Mouse (Mus musculus) erythroid progenitor cell, adult 5-6 weeks (primary cell): ENCODE measurements around the gene Myo10. TPM values are rescaled to one million over a fixed set of nuclear protein-coding genes. Genes with fewer than 3 reads are reported as not detected.

Experiments
- ATAC-seq: replicated peaks from 2 replicates; pipeline ENCODE4 v1.8.0; 2016; ENCODE audit warnings: moderate number of reproducible peaks, mild to moderate bottlenecking, moderate TSS enrichment, inconsistent platforms; ENCODE audit not compliant: poor library complexity, low FRiP score, severe bottlenecking
- total RNA-seq, 2 experiments: library from RNA; stranded (forward) in 1 of 2; stranded (reverse) in 1 of 2; fragments of 150-400 nt in 1 of 2; fragments of 186-747, 209-891 nt in 1 of 2; gene quantifications; 2 replicates each; pipeline versions ENCODE4 v1.2.3 to v1.2.4; 2015 to 2017; ENCODE audit warnings: low replicate concordance in 2 of 2

Gene Myo10
- total RNA-seq, 2 experiments from 2014 or later, result 7.9 to 8.4 TPM

DNA sequence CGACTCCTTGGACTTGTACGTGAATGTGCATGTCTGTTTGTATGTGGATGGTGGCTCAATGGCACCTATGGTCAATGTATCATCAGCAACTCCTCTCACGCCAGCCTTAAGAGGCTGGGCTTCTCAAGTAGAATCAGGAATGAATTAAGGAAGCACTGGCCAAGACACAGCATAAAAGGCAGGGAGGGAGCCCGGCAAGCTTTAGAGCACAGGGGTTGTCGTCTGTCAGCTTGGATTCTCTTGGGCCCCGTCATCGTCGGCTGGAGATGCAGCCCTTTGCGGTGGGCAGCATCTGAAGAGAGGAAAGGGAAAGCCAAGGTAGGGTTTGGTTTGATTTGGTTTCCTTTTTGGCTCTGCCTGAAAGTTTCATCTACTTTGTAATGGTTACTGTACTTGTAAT, 130.7 kb downstream of the Myo10 start:
- ATAC-seq, result no peak

DNA sequence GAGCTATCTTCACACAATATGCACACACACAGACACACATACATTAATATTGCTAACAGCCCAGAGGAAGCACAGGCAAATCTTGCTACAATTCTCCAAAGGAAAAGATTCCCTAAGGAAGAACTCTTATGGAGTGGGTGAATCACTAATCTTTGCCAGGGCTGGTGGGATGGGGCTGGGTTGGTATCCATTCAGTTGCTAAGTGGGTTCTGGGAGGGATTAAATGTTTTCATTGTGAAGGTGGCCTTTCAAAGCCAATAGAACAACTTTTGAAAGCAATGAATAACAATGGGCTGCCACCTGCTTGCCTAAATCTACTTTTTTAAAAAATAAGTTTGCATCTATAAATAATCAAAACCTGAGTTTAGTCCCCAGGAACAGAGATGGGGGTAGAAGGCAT, 131.6 kb downstream of the Myo10 start:
- no peak for ATAC-seq

DNA sequence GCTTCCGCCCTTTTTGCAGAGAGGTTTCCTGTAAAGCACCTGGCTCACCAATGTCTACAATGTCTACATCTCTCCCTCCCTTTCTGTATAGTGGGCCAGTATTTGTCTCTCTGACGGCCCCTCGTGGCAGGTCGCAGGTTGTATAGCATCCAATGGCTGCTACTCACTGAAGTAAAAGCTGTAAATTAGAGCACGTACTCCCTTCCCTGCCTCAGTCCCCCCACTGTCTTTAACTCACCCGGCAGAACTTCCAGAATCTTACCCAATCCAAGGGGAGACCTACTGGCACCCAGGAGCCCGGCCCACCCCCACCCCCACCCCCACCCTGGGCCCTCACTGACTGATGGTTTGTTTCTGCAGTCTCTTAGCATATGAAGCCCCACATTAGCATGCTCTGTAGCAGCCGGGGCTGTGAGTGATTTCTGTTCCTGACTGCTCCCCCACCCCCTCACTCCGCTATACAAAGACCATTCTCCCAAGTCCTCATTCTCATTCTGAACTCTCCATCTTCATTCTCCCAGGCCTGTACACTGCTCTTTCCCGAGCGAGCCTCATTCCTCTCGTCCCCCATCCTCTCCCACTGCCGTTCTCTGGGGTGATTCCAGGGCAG, 132.1 kb downstream of the Myo10 start:
- ATAC-seq, result no peak

DNA sequence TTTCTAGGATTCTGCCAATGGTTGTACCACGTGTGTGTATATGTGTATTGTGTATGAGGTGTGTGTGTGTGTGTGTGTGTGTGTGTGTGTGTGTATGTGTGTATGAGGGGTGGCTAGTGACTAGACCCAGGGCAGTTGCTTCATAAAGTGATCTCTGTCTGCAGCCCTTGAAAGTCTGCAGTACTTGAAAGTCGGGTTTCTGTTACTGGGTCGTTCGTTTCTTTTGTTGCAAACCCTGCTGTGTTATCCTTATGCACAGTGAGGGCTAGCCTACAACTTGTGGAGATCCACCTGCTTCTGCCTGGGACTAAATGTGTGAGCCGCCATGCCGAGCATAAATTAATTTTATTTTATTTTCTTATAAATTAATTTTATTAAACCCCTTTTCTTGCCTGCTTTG, 133.2 kb downstream of the Myo10 start:
- ATAC-seq, result no peak

DNA sequence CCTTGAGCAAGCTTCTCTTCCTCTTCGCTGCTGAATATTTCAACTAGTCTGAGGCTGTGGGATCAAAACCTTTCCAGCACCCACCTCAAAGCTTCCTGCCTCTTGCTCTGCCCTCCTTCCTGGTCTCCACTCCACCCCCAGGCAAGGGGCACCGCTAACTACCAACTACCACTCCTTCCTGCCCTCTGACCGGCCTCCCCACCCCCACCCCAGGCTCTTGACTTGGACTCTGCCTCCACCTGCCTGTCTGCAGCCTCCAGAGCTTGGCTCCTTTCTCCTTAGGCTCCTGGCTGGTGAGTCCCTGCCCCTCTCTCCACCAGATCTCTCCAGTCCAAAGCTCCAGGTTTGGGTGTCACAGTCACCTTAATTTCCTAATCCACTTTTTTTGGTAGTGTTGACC, 133.7 kb downstream of the Myo10 start:
- no peak for ATAC-seq

DNA sequence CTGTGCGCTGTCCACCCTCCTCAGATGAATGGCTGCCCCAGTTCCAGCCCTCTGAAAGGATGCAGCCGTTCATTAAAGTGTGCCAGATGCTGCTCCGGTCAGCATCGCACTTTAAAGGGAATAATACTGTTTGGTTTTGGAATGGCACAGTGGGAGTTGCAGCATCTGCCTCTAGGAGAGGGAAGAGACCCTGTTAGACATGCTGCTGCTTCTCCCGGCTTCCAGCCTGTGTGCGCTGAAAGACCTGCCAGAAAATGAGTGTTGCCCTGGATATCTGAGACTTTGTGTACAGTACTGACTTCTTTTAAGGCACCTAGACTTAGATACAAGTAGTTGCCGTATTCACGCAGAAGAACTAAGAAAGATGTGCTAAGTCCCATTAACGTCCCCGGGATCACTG, 135.7 kb downstream of the Myo10 start:
- ATAC-seq, result no peak

DNA sequence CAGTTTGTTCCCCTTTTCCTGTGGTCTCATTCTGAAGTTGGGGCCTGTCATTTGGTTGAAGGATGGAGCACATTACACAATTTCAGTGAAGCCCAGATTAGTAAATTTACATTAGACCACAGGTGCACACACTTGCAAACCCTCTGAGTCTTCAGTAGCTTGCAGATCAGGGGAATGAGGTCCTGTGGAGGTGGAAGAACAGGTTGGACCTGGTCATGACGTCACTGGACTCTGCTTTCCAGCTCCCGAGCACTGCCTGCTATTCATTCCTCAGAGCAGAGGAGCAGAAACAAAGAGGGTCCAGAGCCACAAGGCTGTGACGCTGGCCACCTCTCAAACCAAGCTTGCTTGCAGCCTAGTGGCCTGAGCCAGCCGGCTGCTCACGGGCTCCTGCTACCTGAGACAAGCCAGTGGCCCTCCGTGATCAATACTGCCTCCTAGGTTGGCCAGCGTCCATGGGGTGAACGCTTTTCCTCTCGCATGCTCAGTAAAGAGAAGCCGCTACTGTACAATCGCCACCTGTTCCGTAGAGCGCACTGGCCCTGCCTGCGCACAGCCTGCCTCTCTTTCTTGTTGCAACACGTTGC, 136.3 kb downstream of the Myo10 start:
- no peak for ATAC-seq

DNA sequence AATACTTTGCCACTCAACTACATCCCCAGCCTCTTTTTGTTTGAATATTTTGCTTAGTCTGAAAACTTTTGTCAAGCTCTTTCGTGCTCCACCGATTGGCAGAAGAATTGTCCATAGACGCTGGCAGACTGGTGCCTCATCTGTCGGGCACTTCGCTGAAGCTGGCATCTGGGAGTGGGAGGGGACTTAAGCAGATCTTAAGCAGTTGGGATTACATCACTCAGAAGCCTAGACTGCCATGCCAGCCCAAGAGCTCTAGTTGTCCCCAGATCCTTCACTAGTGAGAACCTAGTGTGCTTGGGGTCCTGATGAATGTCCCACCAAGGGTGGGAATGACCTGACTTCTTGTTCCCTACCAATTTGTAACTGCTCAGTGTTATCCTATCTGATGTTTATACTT, 138.0 kb downstream of the Myo10 start:
- no peak for ATAC-seq

DNA sequence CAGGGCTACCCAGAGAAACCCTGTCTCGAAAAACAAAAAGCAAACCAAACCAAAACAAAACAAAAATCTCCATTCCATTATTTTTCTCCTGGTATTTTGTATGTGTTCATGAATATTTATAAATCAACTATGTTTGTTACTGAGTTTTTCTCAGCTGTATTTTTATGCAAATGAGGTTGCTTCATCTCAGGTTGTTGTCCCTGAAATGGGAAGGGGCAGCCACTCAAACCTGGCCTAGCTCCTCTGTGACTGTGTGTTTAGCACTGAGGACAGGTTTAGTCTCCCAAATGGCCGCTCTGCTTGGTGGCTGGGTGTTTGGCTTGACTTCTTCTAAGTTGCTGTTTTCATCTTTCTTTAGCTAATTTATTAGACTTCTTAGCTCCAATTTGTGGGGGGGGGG, 138.7 kb downstream of the Myo10 start:
- no peak for ATAC-seq

DNA sequence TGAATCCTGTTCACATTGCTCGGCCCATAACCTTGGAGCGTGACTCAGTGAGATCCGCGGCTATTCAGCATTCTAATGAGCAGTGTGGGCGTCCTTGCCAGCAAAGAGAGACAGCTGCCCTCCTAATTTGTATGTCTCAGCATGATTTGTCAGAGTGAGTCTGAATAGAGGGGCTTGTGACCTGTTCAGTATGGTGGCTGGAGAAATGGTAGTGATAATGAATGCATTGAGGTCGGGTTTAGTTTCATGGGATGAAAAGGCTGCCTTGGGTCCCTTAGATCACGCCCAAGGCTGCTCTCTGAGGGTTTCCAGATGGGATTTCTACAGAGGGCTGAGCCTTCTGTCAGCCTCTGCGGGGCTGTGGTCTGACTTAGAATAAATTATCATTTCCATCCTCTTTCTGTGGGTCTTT, 139.5 kb downstream of the Myo10 start:
- ATAC-seq, result no peak

DNA sequence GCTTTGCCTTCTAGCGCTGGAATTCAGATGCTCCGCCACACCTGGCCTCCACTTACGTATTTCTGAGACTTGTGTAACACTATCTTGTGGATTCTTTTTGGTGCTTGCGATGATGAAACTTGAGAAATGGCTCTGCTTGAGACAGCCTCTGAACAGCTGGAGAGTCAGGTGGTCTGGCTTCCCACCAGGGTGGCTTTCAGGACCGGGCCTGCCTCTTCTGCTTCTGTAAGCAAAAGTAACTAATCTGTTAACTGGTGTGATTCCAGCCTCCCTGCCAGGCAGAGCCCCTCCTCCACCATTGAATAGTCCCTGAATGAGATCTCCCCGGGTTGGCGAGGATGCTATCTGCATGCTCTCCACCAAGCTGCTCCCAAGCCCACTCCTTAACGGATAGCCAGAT, 140.0 kb downstream of the Myo10 start:
- no peak for ATAC-seq

DNA sequence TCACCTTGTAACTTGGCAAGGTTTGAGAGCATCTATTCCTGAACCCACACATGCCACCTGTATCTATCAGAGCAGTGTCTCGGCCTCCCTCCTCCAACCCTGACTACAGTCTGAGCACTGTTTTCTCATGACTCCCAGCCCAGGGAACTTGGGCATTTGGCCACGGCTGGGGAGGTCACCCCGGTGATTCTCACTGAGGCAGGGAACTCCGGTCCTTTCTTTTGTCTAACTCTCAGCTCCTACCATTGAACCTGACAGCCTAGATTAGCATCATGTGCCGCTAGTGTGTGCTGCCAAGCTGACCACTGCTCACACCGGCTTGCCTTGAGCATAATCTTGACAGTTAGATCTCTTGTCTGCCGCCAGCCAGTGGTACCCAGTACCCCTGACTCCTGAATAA, 140.8 kb downstream of the Myo10 start:
- no peak for ATAC-seq

DNA sequence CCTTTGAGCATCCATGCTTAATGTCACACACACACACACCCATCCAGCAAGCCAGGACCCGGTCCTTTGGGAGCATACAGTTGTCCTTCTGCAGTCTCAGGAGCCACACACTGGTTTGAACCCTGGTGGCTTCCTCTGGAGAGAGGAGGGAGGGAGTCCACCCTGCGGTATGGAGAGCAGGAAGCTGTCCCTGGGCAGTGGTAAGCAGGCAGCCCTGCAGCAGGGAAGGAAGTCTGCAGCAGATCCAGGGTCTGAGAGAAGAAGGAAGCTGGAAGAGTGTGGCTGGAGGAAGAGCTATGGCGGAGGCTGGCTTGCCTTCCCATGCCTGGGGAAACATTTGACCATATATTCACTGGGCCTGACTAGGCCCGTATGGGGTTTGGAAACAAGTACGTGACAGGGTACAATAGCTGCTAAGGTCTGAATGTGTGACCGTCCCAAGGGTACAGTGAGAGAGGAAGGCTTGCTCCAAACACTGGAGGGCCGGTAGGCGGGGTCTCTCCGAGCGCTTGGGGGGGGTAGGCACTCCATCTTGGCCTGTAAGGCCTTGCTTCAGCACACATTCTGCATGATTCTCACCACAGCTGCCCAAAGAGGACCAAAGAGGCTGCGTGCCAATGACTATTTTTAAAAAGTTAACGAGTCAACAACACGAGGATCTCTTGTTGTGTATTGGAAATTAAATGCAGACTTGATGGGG, 142.5 kb downstream of the Myo10 start:
- no peak for ATAC-seq

DNA sequence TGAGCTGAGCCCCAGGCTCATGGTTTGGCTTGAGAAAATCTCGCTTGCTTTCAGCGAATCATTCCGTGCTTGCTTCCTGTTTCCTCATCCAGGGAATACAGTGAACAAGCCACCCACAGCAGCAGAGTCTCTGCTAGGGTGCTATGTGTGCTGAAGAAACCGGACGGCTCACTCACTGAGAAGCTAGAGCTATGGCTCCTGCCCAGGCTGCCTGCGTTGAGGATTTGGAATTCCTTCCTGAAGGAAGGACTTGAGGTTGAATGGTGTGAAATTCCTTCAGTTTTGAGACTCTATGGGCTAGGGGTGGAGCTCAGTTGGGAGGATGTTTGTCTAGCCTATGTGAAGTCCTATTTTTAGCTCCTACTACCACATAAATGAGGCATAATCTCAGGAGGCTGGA, 145.5 kb downstream of the Myo10 start:
- no peak for ATAC-seq

DNA sequence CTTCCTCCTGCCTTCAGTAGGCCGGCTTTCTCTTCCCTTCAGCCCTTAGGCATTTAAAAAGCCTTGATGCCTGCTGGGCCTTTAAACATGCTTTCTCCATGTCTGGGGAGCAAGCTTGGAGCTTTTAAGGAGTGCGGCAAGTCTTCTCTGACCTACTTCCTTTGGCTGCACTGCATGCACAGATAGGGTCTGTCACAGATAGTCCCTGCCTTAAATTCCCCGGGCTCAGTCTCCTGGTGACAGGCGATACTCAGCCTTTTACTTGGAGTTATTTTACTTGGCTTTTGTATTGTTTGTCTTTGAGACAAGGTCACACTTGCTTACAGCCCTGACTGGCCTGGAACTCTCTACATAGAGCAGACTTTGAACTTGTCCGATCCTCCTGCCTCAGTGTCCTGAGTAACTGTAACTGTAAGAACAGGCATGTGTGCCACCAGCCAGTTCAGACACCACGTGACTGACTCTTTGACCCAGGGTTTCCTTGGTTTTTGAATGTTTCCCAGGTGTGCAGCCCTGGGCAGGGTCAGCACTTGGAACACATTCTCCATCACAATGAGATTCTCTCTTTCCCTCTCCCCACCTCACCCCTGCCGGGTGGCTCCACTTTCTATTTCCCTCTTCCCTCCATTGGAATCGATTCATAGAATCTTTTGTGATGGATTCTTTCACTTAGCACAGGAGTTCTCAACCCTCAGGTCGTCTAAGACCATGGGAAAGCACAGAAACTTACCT, 147.4 kb downstream of the Myo10 start:
- no peak for ATAC-seq

DNA sequence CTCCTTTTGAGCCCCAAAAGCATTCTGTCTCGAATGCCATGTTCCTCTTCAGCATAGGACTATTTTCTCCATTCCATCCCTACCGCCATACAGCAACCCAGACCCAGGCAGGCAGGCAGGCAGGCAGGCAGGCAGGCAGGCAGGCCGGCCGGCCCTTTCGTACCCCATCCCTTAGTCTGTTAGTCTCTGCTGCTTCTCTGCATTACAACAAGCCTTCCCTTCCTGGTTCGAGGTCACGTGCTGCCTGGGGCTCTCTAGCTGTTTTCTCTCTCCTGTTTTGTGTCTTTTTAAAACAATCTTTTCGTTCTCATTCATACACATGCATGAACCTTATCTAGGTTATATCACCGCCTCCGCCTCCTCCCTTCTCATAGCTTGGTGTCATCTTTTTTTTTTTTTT, 149.5 kb downstream of the Myo10 start:
- ATAC-seq, result no peak

DNA sequence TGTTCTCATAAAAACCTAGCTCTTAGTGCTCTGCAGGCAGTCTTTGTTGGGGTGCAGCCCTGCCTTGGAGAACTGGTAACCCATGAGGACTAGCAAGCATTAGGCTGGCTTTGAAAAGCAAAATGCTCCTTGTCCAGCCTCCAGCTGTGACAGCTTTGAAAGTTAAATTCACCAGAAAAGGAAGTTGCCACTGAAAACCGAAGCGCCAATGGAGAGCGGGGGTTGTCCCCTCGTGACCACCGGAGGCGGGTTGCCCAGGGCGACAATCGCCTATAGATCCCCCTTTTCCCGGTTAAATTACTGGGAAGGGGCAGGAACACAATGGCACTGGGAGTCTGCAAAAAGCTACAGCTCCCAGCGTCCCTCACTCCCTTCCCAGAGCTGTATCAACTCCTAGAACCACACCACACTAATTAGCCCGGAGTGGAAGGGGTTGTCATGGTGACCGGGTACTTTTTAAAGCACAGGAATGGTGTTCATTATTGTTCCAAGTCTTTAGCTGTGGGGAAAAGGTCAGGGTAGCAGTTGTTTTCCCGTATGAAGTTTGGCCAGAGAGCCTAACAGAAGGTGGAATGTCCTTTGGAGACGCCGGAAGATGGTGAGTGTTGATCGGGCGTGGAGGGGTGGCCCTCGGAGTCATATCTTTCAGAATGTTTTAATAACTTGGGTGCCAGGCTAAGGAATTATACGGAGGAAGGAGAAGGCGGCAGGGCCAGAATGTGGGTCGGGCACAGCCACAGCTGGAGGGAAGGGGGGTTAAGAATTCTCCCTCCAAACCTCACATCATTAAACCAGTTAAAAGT, 151.6 kb downstream of the Myo10 start:
- no peak for ATAC-seq

DNA sequence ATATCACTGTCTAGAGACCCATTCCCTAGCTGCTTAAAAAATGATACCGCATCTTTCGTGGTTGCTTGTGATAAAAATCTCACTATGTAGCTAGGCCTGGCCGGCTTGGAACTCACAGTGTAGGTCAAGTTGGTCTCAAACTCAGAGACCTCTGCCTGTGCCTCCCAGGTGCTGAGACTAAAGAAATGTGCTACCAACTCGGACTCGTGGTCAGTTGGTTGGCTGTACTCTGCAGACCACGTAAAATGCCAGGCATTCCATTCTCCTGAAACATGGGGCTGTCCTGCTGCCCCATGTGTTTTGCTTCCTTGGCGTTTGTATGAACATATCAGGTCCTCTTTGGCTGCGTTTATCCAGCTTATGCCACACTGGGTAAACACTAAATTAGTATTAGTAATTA, 156.6 kb downstream of the Myo10 start:
- ATAC-seq, result no peak

DNA sequence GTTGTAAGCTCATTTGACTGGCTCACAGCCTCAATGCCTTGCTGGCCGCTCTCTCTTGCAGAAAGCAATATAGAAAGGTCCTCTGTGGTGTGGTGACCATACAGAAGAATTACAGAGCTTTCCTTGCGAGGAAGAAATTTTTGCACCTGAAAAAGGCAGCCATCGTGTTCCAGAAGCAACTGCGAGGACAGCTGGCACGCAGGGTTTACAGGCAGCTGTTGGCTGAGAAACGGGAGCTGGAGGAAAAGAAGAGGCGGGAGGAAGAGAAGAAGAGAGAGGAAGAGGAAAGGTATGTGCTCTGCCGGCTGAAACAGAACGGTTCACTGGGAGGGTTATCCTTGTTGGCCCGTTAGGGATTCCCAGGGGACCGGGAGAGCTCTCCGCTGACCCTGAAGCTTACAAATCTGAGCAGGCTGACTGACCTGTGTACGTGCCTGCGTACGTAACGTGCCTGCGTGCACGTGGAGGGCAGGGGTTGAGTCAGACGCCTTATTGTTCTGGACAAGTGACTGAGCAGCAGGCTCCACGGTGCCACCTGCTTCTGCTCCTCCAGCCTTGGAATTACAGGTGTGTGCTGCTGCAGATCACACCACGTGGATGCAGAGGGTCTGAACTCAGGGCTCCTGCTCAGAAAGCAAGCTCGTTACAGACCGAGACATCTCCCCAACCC, 157.3 kb downstream of the Myo10 start:
- ATAC-seq, result no peak

DNA sequence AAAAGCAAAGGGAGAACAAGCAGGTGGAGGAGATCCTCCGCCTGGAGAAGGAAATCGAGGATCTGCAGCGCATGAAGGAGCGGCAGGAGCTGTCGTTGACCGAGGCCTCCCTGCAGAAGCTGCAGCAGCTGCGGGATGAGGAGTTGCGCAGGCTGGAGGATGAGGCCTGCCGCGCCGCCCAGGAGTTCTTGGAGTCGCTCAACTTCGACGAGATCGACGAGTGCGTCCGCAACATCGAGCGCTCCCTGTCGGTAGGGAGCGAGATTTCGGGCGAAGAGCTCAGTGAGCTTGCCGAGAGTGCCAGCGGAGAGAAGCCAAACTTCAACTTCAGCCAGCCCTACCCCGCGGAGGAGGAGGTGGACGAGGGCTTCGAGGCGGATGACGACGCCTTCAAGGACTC, 158.7 kb downstream of the Myo10 start:
- ATAC-seq, result no peak
